Mouse (Mus musculus): ENCODE measurements around the gene Atn1.

Gene Atn1

DNA sequence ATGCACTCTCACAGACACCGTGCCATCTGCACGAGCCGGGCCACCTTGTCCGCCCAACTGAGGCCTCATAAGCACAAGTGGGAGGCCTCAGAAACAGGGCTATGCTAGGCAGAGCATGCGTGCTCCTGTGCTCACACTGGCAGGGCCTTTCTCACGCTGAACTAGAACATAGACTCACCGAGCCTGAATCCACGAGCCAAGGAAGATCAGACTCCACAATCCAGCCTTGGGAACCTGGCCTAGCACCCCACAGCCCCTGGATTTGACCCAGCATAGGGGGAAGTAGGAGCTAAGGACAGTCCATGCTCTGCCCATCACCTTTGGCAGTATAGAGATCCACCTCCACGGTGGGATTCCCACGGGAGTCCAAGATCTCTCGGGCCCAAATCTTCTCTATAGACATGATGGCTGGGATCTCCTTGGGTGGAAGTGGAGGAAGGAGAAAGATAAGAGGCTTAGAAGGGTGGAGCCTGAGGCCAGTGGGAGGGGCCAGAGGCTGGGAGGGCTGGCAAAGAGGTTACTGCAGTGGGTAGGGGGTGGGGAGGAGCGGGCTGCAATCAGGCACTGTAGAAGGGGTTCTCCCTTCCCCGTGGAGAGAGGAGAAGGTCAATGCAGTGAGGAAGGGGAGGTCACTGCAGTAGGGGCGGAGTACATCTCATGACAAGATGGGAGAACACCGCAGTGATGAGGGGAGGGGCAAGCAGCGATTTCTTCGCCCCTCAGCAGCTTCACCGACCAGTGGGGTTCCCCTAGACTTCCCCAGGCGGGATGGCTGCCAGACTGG is 11.8 kb upstream of the Atn1 start:
- DNase-seq (ENCODE audit: low spot score), result peak; percentile 12

DNA sequence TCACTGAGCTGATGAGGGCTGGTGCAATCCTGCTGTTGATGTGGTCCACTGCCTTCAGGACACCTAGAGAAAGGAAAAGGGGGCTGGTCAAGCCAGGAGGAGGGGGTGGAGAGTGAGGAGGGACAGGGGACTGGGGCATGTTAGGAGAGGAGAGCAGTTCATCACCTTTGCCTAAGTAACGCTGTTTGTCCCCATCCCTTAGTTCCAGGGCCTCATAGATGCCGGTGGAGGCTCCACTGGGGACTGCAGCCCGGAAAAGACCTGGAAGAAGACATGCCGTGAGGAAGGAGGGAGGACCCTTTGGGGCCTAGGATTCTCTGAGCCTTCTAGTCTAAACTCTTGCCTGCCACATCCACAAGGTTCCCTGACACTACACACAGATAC is 11.2 kb upstream of the Atn1 start:
- DNase-seq (ENCODE audit: low spot score), result no peak

DNA sequence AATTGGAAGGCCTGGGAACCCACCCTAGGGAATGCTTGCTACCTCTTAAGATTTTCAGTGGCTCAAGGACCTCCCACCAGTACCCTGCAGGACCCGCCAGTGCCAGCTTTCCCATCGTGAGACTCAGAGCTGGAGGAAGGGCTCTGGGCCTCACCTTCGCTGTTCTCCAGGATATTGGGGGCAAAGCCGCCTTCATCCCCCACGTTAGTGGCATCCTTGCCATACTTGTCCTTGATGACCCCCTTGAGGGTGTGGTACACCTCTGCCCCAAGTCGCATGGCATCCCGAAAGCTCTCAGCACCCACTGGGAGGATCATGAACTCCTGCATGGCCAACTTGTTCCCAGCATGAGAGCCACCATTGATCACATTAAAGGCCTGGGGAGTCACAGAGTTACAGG is 9.6 kb upstream of the Atn1 start:
- DNase-seq (ENCODE audit: low spot score), result no peak

DNA sequence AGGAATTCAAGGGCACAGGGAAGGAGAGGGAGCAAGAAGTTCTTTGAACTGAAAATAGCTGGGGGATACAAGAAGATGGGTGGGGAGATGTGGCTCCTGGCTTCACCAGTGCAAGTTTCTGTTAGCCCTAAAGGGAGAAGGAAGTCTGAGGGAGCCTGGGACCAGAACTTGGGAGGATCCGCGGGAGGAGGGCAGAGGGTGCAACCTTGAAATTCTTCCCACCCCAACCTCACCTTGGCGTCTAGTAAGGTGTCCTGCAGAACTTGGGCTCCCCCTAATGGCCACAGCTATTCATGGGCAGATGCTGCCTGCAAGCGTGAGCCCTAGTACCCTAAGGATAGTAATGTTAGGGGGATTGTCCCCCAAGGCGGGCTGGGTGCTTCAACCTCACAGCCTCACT is 2.9 kb upstream of the Atn1 start:
- peak; percentile 84 for DNase-seq (ENCODE audit: low spot score)

DNA sequence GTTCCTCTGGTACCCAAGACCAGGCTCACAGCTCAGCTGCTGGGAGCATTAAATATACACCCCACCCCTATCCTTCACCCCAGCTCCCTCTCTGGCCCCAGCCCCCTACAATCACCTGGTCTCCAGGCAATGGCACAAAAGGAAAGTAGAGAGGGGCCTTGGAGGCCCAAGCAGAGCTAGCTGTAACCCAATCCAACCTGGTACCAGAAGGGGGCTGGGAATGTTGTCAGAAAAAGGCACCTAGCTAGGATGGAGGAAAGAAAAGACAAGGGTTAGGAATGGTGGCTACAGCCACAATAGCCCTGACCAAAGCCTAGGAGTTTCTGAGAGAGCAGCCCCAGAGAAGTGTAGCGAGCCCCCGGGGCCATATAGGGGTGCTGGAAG is 2.5 kb upstream of the Atn1 start:
- DNase-seq (ENCODE audit: low spot score), result no peak

DNA sequence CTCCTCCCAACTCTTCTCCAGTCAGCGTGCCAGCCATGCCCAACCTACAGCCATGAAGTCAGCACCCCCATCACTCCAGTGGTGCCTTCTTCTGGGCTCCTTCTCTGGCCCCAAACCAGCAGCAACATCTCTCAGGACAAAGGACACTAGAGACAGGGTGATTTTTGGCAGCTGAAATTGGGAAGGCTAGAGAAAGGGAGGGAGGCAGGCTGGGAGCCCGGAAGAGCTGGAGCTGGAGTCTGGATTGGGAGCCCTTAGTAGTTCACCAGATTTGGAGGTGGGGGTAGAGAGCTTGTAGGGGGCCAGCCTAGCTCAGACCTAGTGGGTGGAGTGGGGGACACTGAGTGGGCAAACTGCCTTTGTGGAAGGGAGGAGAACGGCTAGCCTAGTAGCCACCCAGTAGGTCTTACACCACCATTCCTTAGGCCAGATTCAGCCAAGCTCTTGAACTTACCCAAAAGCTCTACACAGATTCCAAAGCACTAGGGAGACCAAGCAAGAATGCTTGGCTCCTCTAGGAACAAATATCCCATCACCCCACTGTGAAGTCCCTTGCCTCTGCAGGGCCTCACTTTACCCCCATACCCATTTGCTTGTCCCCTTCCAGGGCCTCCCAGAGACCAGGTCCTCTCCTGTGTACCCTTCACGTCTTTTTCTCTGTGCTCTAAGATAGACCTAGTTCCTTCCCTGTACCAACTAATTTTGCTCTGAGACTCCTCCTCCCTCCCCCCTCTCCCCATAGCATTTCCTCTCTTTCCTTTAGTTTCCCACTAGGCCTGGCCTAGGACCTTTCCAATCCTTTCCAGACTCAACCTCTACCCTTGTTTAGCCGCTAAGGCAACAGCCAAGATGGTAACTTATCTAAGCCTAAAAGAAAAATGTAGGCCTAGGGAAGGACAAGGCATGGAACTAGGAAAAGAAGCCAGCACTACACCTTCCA is 1.9 kb upstream of the Atn1 start:
- DNase-seq (ENCODE audit: low spot score), result peak; percentile 53

DNA sequence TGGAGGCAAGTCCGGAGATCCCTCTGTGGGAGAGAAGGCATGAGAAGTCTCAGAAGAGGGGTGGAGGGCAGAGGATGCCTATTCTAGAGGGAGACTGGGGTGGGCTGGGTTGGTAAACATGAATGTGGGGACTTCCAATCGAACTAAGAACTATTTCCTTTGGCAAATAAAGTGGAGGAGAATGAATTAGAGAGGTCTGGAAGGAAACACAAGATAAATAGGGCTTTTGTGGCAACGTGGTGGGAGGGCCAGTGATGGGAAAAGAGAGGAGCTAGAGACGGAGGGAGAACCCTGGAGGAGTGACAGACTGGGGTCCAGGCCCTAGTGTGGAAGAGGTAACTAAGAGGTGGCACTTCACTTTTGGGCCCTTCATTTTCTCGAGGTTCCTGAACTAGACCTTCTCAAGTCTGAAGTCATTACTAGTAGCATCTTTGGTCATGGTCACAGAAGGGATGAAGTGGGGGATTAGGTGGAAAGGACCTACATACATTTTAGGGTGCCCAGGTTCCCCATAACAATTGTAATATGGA is 1.1 kb upstream of the Atn1 start:
- no peak for DNase-seq (ENCODE audit: low spot score)

DNA sequence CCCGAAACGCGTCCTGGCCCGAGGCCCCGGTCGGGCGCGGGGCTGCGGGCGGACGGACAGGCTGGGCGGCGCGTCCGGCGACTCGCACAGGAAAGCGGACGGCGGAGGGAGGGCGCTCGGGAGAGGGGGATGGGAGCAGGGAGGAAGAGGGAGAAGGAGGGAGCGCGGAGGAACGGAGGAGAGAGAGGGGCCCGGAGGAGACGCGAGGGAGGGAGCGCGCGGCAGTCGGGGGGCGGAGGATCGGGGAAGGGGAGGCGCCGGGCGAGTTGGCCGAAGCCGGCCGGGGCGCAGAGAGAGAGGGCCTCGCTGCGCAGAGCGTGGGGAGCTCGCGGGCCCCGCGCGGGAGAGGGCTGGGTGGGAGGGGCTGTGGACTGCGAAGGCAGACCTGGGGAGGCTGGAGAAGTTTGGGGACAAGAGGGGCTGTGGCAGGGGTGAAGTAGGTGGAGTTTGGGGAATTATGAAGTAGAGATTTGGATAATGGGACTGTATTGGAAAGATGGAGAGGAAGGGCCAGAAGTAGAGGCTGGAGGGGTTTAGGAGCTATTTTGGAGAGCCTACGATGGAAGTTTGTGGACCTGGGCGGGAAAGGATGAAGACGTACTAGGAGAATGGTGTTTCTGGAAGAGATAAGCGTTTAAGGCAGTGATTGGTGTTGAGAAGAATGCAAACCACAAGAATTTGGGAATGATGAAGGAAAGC is 477 bp upstream of the Atn1 start:
- peak; percentile 83 for DNase-seq (ENCODE audit: low spot score)

DNA sequence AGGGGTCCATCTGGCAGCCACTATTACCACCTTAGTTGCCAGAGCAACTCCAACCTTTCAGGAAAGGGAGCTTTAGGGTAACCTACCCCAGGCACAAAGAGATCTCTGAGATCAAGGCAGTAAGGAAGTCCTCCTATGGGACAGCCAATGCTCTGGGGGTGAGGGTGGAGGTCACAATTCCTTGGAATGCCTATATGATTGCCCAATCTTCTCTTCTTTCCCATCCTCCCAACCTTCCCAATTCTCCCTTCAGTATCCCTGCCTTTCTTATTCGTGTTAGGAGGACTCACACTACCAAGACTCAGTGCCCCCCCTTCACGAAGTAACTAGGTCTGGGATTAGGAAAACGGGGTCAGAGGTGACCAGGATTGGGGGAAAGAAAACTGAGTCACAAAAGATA is 1.0 kb downstream of the Atn1 start:
- DNase-seq (ENCODE audit: low spot score), result peak; percentile 16

DNA sequence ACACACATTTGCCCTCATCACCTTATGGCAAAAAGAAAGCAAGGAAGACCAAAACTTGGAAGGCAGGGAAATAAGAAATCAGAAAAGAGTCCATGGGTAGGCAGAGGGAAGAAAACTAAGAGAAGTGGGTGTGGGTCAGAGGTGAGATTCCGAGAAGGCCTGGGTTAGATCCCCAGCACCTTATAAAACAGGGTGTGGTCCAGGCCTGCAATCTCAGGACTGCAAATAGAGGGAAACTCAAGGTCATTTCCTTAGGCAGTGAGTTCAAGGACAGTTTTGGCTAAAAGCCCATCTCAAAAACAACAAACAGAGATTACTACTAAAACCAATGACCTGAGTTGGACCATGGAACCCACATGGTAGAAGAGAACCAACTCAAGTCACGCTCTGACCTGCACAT is 2.5 kb downstream of the Atn1 start:
- DNase-seq (ENCODE audit: low spot score), result no peak

DNA sequence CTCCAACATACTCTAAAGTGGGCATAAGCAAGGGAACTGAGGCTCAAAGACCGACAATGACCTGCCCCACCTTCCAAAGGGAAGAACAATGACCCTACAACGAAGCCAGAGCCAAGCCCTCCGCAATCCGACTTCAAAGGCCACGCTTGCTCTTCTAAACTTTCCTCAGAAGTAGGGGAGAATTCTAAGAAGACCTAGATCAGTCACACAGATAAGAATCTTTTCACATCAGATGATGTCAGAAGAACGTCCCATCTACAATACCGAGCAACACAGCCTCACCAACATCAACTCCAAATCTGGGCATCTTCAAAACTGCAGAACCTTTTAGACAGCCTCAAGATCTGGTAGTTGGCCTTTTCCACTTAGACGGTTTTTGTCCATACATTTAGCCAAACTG is 5.9 kb downstream of the Atn1 start:
- DNase-seq (ENCODE audit: low spot score), result no peak

DNA sequence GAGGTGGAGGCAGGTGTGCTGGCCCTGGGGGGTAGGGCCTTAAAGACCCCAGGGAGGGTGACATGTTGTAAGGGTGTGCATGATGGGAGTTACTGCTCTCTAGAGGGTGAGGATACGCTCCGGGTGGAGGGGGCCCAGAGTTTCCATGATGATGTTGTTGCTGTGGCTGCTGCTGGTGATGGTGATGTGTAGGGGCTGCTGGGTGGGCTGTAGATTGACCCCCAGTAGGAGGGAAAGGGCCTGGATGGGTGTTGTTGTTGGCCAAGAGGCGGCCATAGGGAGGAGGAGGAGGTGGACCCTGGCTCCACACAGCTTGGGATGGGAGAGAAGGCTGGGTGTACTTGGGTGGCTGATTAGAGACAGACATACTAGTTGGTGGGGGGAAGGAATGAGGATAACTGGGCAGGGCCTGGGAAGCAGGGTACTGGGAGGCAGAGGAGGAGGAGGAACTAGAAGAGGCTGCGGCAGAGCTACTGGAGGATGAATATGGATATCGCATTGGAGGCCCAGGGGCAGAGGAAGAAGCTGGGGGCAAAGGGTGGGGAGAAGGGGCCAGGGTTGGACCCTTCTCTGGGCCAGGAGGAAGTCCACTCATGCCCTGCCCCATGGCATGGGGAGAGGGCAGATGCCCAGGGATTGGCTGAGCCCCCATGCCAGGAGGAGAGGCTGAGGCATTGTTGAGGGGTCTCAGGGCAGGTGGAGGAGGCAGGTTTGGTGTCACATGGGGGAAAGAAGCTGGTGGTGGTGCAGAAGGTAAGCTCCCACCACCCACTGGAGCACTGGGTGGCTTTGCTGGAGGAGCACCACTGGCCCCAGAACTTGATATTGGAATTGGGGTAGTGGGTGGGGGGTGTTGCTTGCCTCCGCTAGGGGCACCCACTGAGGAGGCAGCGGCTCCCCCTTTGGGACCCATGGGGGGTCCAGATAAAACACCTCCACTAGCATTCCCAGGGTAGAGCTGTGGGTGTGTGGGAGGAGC is 9.4 kb downstream of the Atn1 start:
- no peak for DNase-seq (ENCODE audit: low spot score)

DNA sequence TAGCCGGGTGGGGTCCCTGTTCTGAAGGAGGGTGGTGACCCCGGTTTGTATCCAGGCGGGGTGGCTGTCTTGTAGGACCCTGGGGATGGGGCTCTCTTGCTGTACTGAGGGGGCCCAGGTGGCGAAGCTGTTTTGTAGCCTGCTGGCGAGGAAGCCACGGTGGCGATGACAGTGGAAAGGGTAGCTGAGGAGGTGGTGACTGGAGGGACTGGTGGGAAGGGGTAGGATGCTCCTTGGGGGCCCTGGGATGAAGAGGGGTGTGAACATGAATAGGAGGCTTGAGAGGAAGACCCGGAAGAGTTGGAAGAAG is 10.1 kb downstream of the Atn1 start:
- DNase-seq (ENCODE audit: low spot score), result no peak

DNA sequence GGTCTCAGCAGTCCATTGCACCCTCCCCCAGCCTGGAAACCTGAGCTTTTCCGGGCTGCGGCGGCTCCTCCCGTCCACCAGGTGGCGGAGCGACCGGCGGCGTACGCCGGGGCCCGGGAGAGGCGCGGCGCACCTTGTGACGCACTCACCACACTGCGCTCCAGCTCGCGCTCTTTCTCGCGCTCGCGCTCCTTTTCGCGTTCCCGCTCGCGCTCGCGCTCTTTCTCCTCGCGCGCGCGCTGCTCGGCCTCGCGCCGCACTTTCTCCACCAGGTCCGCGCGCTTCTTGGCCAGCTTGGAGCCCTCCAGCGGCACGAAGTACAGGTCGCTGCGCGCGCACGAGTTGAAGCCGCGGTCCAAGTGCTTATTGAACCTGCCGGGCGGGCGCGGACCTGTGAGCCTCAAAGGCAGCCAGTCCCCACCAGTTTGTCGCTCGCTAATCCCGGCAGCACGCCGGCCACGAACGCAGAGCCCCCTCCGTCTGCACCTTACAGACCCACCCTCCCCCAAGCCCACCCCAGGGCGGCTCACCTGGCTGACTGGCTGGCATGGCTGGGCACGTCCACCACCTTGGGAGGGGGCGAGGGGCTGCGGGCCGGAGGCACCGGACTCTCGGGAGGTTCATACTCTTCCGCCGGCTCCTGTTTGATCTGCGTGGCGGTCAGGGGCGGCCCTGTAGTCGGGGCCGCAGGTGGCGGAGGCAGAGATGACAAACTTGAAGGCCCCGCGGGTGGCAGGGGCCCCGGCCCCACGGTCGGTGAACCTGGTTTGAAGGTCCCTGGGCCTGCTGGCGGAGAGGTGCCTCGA is 10.6 kb downstream of the Atn1 start:
- peak; percentile 49 for DNase-seq (ENCODE audit: low spot score)

DNA sequence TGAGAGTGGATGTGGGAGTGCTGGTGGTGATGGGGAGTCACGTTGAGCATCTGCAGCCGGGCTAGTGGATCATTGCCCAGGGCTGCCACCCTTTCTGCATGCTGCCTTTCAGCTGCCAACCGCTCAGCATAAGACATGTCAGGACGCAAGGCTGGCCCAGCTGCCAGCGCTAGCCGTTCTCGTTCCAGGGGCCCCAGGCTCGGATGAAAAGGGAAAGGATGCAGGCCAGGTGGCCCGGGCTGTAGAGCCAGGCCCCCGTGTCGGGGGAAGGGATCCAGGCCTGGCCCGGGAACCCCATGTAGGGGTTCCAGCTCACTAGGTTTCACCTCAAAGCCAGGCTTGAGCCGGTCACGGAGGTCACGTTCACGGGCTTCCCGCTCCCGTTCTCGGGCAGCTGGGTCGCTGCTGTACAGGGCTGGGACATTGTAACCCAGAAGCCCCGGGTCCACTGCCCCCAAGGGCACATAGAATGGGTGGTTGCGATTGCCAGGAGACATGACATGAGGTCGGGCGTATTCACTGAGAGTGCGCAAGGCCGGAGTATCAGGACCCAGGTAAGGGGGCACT is 11.5 kb downstream of the Atn1 start:
- no peak for DNase-seq (ENCODE audit: low spot score)

DNA sequence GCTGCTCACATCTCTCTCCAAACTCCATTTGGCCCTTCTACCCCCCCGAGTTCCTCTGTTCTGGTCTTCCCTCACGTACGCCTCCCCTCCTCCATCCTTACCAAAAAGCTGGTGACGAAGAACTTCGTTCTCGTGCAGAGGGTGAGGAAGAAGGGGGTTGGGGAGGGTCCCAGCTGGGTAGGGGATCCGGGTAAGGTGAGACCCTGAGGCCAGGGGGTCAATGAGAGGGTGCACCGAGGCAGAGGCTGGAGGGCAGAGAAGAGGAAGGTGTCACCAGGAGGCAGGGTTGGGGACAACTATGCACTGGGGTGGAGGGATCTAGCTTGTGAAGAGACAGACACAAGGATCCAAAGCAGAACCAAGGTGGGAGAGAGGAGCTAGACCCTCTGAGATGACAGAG is 12.7 kb downstream of the Atn1 start:
- DNase-seq (ENCODE audit: low spot score), result no peak

DNA sequence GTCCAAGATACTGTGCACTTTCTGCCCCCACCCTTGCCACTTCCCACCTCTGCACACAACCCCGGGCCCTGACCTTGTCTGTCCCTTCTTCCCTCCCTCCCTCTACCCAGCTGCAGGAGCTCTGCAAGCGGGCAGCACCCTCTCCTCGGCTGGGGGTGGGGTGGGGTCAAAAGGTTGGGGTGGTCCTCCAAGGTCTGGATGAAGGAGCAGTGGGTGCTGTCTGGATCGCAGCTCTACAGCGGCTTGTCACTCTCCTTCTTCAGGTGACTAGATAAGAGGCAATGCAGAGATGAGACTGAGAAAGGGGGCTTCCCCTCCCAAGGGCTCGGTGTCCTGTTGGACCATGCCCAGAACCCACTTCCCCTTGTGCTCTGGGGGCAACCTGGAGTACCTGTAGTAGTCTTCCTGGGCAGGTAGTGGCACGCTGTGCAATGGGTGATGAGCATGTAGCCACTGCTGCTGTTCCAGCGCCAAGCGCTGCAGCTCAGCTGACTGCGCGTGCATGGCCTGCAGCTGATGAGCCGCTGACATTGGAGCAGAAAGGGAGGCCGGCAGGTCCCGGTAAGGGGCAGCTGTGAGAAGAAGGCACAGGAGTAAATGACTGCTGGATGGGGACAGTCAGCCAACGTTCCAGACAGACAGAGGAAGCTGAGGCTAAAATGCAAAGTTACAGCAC is 13.3 kb downstream of the Atn1 start:
- no peak for DNase-seq (ENCODE audit: low spot score)

DNA sequence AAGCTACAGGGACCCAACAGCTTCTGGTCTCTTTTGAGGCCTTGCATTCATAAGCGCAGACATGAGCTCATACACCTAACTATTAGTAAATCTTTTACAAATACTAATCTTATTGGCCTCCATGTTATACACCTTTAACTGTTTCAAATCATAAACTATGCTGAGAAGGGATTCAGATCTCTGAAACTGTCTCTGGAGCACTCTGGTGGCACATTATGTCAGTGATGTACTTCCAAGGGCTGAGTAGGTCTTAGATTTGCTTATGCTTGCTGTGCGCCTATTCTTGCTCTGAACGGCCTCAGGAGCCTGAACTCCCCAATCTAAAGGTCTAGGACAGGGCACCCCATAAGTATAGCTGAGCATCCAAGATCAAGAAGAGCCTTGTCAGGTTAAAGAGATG is 14.5 kb downstream of the Atn1 start:
- DNase-seq (ENCODE audit: low spot score), result no peak

DNA sequence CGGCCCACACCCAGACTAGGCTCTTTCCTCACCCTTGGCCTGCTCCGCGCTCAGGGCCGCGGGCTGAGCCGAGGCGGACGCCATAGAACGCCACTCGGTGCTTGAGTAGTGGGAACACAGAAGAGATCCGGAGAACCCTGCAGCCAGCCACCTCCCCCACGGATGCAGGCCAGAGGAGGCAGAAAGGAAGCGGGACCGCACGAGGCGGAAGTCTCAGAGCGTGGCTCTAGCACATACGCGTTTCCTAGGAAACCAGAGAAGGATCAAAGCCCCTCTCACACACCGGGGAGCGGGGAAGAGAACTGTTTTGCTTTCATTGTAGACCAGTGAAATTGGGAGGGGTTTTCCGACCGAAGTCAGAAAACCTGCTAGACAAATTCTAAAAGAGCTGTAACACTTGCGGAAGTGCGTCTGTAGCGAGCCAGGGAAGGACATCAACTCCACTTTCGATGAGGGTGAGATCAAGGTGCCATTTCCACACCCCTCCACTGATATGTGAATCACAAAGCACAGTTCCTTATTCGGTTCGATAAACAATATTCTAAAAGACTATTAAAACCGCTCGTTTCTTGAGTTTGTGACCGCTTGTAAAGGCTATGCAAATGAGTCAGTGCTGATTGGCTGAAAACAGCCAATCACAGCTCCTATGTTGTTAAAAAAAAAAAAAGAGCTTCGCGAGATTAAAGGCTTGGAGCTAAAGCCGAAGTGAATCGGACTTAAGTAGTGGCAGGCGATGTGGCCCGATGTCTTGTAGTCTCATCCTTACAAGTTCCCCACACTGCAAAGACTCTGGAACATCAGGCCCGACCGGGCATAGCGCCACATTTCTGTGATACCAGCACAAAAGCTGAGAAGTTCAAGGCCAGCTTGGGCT is 15.2 kb downstream of the Atn1 start, which contains the start of gene Grcc10:
Gene Grcc10, minus strand, starts transcription at position 487 of the 874 bp plus-strand sequence.
- DNase-seq (ENCODE audit: low spot score), result peak; percentile 95

Measured in MN1 (cell line).